Mouse (Mus musculus): ENCODE data around the gene Syn2.
"Not testable (repeated sequence)": the region's sequence is repeated elsewhere in the genome, so short reads cannot be mapped to it uniquely, and the experiment has no call there.

Syn2 gene

GRCm38 (mm10) chr6:115178826-115179225 is 44.1 kb downstream of the Syn2 start:
- DNase-seq: peak; percentile 57

- DNase-seq: no peak
These were observed 46.4 kb downstream of the Syn2 start for GRCm38 (mm10) chr6:115181094-115181493.

GRCm38 (mm10) chr6:115191111-115191510 is 56.4 kb downstream of the Syn2 start:
- no peak for DNase-seq

GRCm38 (mm10) chr6:115200753-115201152 is 66.1 kb downstream of the Syn2 start:
- no peak for DNase-seq

GRCm38 (mm10) chr6:115203029-115203428 is 68.3 kb downstream of the Syn2 start:
- DNase-seq: no peak

- no peak for DNase-seq
These were observed 75.5 kb downstream of the Syn2 start for GRCm38 (mm10) chr6:115210187-115210586.

GRCm38 (mm10) chr6:115210820-115211219 is 76.1 kb downstream of the Syn2 start:
- no peak for DNase-seq

GRCm38 (mm10) chr6:115212132-115212903 is 77.6 kb downstream of the Syn2 start:
- peak; percentile 22 for DNase-seq

- no peak for DNase-seq
These were observed 78.4 kb downstream of the Syn2 start for GRCm38 (mm10) chr6:115213129-115213528.

GRCm38 (mm10) chr6:115221215-115221641 is 86.5 kb downstream of the Syn2 start:
- DNase-seq: no peak

- no peak for DNase-seq
These were observed 90.8 kb downstream of the Syn2 start for GRCm38 (mm10) chr6:115225519-115225918.

GRCm38 (mm10) chr6:115227043-115227442 is 92.3 kb downstream of the Syn2 start, which contains the start of gene Gm17482:
Gene Gm17482, plus strand, starts transcription at chr6:115227343.
- no peak for DNase-seq

- DNase-seq: peak; percentile 86
These were observed 92.8 kb downstream of the Syn2 start for GRCm38 (mm10) chr6:115227529-115227928.

- no peak for DNase-seq
These were observed 95.9 kb downstream of the Syn2 start for GRCm38 (mm10) chr6:115230557-115230956.

- no peak for DNase-seq
These were observed 97.1 kb downstream of the Syn2 start for GRCm38 (mm10) chr6:115231836-115232235.

- DNase-seq: no peak
These were observed 97.9 kb downstream of the Syn2 start for GRCm38 (mm10) chr6:115232562-115232961.

- peak; percentile 12 for DNase-seq
These were observed 103.6 kb downstream of the Syn2 start for GRCm38 (mm10) chr6:115238031-115239027.

GRCm38 (mm10) chr6:115239335-115239734 is 104.6 kb downstream of the Syn2 start:
- DNase-seq: no peak

- DNase-seq: not testable (repeated sequence)
These were observed 105.7 kb downstream of the Syn2 start for GRCm38 (mm10) chr6:115240431-115240830.

GRCm38 (mm10) chr6:115241131-115241699 is 106.5 kb downstream of the Syn2 start:
- DNase-seq: peak; percentile 6

- no peak for DNase-seq
These were observed 107.2 kb downstream of the Syn2 start for GRCm38 (mm10) chr6:115241939-115242338.

GRCm38 (mm10) chr6:115244222-115244621 is 109.5 kb downstream of the Syn2 start:
- no peak for DNase-seq

GRCm38 (mm10) chr6:115245500-115246058 is 110.9 kb downstream of the Syn2 start:
- no peak for DNase-seq
